Mouse (Mus musculus): Measurements from ENCODE around the gene Fam107b.
"Not testable (repeated sequence)": the region's sequence is repeated elsewhere in the genome, so short reads cannot be mapped to it uniquely, and the experiment has no call there.

The Fam107b gene

GRCm38 (mm10) chr2:3659300-3659910 is 89.1 kb downstream of the Fam107b start:
- no peak for DNase-seq

- DNase-seq: no peak
These were observed 93.8 kb downstream of the Fam107b start for GRCm38 (mm10) chr2:3664086-3664485.

GRCm38 (mm10) chr2:3668682-3669081 is 98.4 kb downstream of the Fam107b start:
- DNase-seq: peak; percentile 27

GRCm38 (mm10) chr2:3669646-3670045 is 99.4 kb downstream of the Fam107b start:
- no peak for DNase-seq

- no peak for DNase-seq
These were observed 102.5 kb downstream of the Fam107b start for GRCm38 (mm10) chr2:3672654-3673367.

GRCm38 (mm10) chr2:3675481-3675880 is 105.2 kb downstream of the Fam107b start:
- no peak for DNase-seq

- DNase-seq: no peak
These were observed 112.4 kb downstream of the Fam107b start for GRCm38 (mm10) chr2:3682699-3683098.

- DNase-seq: no peak
These were observed 113.1 kb downstream of the Fam107b start for GRCm38 (mm10) chr2:3683343-3683742.

- no peak for DNase-seq
These were observed 113.5 kb downstream of the Fam107b start for GRCm38 (mm10) chr2:3683751-3684229.

- no peak for DNase-seq
These were observed 119.9 kb downstream of the Fam107b start for GRCm38 (mm10) chr2:3690221-3690620.

GRCm38 (mm10) chr2:3692833-3693232 is 122.5 kb downstream of the Fam107b start:
- DNase-seq: no peak

GRCm38 (mm10) chr2:3695900-3696299 is 125.6 kb downstream of the Fam107b start:
- DNase-seq: no peak

GRCm38 (mm10) chr2:3700368-3700767 is 130.1 kb downstream of the Fam107b start:
- no peak for DNase-seq

GRCm38 (mm10) chr2:3702640-3703190 is 132.4 kb downstream of the Fam107b start:
- DNase-seq: no peak

GRCm38 (mm10) chr2:3703806-3704205 is 133.5 kb downstream of the Fam107b start:
- no peak for DNase-seq

- no peak for DNase-seq
These were observed 134.2 kb downstream of the Fam107b start for GRCm38 (mm10) chr2:3704311-3705162.

- not testable (repeated sequence) for DNase-seq
These were observed 135.0 kb downstream of the Fam107b start for GRCm38 (mm10) chr2:3705283-3705682.

GRCm38 (mm10) chr2:3707236-3707635 is 136.9 kb downstream of the Fam107b start:
- no peak for DNase-seq

- DNase-seq: no peak
These were observed 138.3 kb downstream of the Fam107b start for GRCm38 (mm10) chr2:3708621-3709020.

- no peak for DNase-seq
These were observed 139.6 kb downstream of the Fam107b start for GRCm38 (mm10) chr2:3709882-3710281.

GRCm38 (mm10) chr2:3710521-3710920 is 140.2 kb downstream of the Fam107b start:
- no peak for DNase-seq

- DNase-seq: no peak
These were observed 142.2 kb downstream of the Fam107b start for GRCm38 (mm10) chr2:3712369-3713042.
